Mouse (Mus musculus): ENCODE results near the gene Psmb3. TPM values are rescaled to one million over a fixed set of nuclear protein-coding genes. Genes with fewer than 3 reads are reported as not detected.

Psmb3 gene
- total RNA-seq, 4 experiments from 2014 or later: 197 to 238 (median 210) TPM

- DNase-seq: no peak
These were observed 54.9 kb downstream of the Psmb3 start for GRCm38 (mm10) chr11:97758125-97758524.

- DNase-seq: no peak
These were observed 55.7 kb downstream of the Psmb3 start for GRCm38 (mm10) chr11:97758942-97759341.

- no peak for DNase-seq
These were observed 58.4 kb downstream of the Psmb3 start for GRCm38 (mm10) chr11:97761638-97762037.

Small RNAs within 50 kb of the gene (microRNA-seq; reads per million reads assigned to microRNA genes)
- gene Gm24158 (0 to 0.34 reads per million in 2 experiments), gene Mir6927 (0.34 to 0.35 reads per million in 2 experiments), gene Mir8102 (0.18 to 0.50 reads per million in 2 experiments)

Other genes with a start within 250 kb of the Psmb3 start
- gene 4933428G20Rik, start 203.1 kb upstream of the Psmb3 start, total RNA-seq (2022): under 1 TPM in 3 of 4 experiments, not detected in 1; 0.35 to 0.80 (median 0.45) TPM
- 10 to 100 TPM; 10.7 to 37.6 (median 19.9) TPM for gene Srcin1, start 127.2 kb upstream of the Psmb3 start, total RNA-seq (2022)
- gene Epop, start 73.7 kb upstream of the Psmb3 start, total RNA-seq (2022): 1 to 10 TPM; 2.1 to 5.4 (median 4.0) TPM
- 10 to 100 TPM; 53.1 to 99.4 (median 71.8) TPM for gene Mllt6, start 40.0 kb upstream of the Psmb3 start, total RNA-seq (2022)
- 100 to 1,000 TPM; 153 to 194 (median 169) TPM for gene Cisd3, start 17.6 kb upstream of the Psmb3 start, total RNA-seq (2022)
- gene Pcgf2, start 2.9 kb upstream of the Psmb3 start, total RNA-seq (2022): 10 to 100 TPM; 22.2 to 48.5 (median 32.1) TPM
- 10 to 100 TPM; 25.5 to 35.1 (median 32.2) TPM for gene Pip4k2b, start 41.3 kb downstream of the Psmb3 start, total RNA-seq (2022)
- 10 to 100 TPM; 22.2 to 26.6 (median 23.1) TPM for gene Cwc25, start 63.2 kb downstream of the Psmb3 start, total RNA-seq (2022)
- gene 1700001P01Rik, start 72.5 kb downstream of the Psmb3 start, total RNA-seq (2022): under 1 TPM in 3 of 4 experiments, not detected in 1; 0.49 to 0.67 (median 0.62) TPM
- 100 to 1,000 TPM; 753 to 943 (median 843) TPM for gene Rpl23, start 79.0 kb downstream of the Psmb3 start, total RNA-seq (2022)
- gene Lasp1, start 95.6 kb downstream of the Psmb3 start, total RNA-seq (2022): 100 to 1,000 TPM; 131 to 177 (median 143) TPM
- gene B230217C12Rik, start 137.4 kb downstream of the Psmb3 start, total RNA-seq (2022): 1 to 10 TPM; 3.7 to 7.2 (median 6.2) TPM
- gene Fbxo47, start 180.8 kb downstream of the Psmb3 start, total RNA-seq (2022): 1 to 10 TPM in 3 of 4 experiments, under 1 TPM in 1; 0.94 to 1.8 (median 1.2) TPM

Measured in adrenal gland, adult 8-10 months (tissue).